Mouse (Mus musculus) megakaryocyte, embryonic 14.5 days (primary cell): Measurements from ENCODE around the gene Aspscr1.

Source experiments
- FLI1 ChIP-seq: IDR thresholded peaks from 2 replicates; pipeline ENCODE4 v1.6.1; 2012; ENCODE audit warnings: low read length, inconsistent platforms, mixed read lengths
- GATA1 ChIP-seq: IDR thresholded peaks from 3 replicates; pipeline ENCODE4 v1.6.1; 2012; ENCODE audit warnings: mixed read lengths, low read length, inconsistent platforms, borderline replicate concordance

GRCm38 (mm10) chr11:120689365-120689764 is 16.6 kb downstream of the Aspscr1 start:
- TF ChIP-seq FLI1 = no peak
- TF ChIP-seq GATA1 = no peak
